Mouse (Mus musculus) liver, embryonic 14.5 days (tissue): Measurements from ENCODE around the gene Ssxb8.
"Not testable (repeated sequence)": the region's sequence is repeated elsewhere in the genome, so short reads cannot be mapped to it uniquely, and the experiment has no call there.

Experiments used
- CTCF ChIP-seq: IDR thresholded peaks from 2 replicates; pipeline ENCODE4 v1.5.1; 2016; ENCODE audit warnings: antibody characterized with exemption, low read depth, control low read depth
- EP300 ChIP-seq: IDR thresholded peaks from 2 replicates; pipeline ENCODE4 v1.6.1; 2016; ENCODE audit warnings: antibody characterized with exemption, low read depth

DNA sequence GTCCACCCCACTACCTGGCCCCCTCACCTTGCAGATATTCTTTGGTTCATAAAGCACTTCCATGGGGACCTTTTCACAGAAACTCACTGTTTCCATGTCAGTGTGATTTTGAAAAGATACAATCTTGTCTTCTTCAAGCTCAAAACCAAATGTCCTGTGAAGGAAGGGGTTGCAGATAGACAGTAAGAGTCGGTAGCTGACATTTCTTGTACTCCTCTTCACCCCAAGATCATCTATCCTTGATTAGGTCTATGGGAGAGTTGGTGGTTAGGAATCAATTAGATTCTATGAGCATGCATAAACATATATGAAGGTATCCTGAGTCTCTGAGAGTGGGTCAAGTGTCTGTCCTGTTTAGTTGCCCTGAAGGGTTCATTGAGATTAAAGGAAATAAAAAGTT lies at the start of gene Ssxb8:
- TF ChIP-seq CTCF, EP300: not testable (repeated sequence)
